Mouse (Mus musculus) retina, adult 2 months (tissue): ENCODE measurements around the gene Fank1.
A peak's percentile ranks its signal among the peaks of the same experiment; 100 is the strongest.
"Not testable (repeated sequence)": the region's sequence is repeated elsewhere in the genome, so short reads cannot be mapped to it uniquely, and the experiment has no call there.

Source experiments
- DNase-seq: peaks from one replicate; pipeline ENCODE4 v3.0.0-alpha.2; 2012; ENCODE audit warnings: low read depth, low spot score

The Fank1 gene

DNA sequence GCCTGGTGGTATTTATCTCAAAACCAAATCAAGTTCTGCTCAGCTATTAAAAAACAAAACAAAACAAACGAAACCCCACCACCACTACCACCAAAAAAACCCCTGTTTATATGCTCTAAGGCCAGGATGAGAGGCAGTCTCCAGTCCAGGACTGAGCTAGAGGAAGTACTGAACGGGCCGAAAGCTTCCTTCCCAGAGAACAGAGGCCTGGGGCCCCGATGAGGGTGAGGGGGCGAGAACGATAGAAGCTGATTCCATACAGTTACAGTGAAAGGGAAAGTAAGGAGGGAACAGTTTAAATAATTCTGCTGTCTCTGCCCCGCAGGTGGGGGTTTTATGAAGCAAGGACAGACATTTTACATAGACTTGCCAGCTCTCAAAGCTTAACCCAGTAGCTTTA lies 52.9 kb downstream of the Fank1 start:
- no peak for DNase-seq

DNA sequence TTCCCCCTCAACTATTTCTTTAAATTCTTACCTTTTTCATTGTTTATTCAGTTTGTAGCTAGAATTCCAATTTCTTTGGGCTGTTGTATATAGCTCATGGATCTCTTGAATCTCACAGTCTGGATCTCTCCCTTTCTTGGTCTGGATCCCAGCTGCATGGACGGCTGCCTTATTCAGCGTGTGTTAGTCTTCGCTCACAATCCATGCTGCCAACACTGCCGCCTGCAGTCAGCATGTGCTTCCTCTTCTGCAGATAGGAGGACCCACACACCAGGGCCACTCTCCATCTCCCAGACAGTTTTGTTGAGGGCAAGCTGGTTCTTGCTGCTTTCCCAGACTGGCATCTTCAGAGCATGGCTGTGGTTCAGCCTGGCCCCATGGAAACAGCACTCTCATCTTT lies 62.9 kb downstream of the Fank1 start:
- DNase-seq, result no peak

DNA sequence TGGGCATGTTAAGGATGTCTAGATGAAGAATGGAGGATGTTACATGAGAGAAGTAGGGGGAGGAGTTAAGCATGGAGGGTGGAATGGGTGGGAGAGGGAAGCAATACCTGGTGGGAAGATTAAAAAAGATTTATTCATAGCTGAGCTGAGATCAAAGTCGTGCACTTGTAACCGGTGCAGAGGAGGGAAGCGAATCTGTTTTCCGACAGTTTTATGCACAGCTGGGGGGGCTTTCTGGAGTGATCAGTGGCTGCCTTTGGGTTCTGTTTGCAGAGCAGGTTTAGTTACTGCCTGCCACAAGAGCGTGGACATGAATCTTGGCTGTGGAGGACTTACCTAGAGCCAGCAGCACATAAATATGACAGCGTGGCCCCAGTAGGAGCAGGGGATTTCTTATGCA lies 65.4 kb downstream of the Fank1 start:
- DNase-seq, result no peak

DNA sequence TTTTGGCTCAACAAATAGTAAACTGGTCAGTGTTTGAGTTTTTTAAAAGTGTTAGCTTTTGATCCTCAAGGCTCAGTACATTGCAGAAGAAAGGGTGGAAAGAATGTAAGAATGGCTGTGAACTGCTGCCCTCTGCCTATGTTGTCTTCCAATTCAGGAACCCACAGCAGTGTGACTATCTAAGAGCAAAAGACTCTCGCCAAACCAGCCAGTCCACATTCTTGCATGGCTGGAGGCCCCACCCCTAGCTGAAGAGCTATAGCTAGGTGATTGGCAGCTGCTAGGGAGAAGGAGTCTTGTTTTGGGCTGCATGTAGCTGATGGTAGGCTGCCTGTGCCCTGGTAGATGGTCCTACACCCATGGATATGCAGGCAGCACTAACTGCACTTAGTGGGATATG lies 70.5 kb downstream of the Fank1 start:
- DNase-seq, result no peak

DNA sequence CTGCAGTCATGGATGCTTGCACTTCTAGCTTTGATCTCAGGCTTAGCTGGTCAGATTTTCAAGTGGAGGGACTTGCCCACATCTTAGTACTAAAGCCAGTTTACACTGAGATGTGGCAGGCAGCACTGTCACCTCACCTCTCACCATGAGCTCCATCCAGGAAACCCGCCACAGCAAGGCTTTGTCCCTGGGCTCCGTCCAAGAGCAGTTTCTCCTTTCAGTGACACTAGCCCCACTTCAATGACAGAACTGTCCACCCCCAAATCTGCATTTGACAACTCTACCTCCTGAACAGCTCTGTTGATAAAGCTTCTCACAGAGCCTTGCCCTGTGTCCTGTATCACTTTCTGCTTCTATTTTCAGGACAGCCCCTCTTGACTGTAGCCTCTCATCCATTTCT lies 71.5 kb downstream of the Fank1 start:
- no peak for DNase-seq

DNA sequence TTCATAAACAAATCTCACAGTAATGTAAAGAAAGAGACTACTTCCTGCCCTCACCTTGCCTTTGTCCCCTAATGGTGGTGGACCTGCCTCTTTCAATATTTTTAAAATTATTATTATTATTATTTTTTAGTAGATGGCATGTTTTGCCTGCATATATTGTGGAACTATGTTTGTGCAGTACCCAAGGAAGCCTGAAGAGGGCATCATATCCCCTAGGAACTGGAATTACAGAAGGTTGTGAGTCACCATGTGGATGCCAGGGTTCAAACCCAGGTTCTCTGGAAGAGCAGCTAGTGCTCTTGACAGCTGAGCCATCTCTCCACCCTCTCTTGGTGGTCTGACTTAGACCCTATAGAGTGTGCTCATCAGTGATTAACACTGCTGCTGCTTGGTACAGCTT lies 74.1 kb downstream of the Fank1 start:
- DNase-seq, result no peak

DNA sequence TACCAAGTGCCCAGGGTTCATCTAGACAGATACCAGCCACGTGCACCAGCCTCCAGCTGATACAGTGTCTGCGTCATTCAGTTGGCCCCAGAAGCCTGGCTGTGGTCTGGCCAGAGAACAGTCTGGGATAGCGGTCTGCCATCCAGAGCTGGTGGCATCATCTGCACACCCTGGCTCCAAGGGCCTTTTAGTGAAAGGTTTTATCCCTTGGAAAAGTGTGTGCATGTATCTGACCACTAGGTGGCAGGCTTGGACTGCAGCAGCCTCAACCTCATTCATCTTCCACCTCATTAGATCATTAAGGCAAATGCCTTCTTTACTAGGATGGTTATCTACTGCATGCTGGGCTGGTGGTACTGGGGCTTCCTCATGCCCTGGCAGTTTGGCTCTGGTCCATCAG lies 79.6 kb downstream of the Fank1 start:
- DNase-seq, result peak; percentile 50

DNA sequence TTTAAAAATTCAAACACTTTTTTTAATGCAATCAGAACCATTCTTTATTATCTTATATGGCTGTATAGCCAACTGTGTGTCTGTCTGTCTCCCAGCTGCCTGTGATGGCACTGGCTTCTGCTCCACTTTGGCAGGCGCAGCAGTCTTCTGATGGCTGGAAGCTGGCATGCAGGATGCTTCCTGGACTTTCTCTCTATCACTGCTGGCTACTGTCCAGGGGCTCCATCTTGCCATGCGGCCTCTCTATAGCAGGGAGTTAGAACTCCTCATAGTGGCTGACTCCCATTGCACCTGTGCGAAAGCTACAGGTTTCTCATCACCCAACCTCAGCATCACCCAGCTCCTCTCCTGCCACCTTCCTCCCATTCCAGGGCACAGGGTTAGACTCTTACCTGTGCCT lies 81.8 kb downstream of the Fank1 start:
- DNase-seq, result no peak

DNA sequence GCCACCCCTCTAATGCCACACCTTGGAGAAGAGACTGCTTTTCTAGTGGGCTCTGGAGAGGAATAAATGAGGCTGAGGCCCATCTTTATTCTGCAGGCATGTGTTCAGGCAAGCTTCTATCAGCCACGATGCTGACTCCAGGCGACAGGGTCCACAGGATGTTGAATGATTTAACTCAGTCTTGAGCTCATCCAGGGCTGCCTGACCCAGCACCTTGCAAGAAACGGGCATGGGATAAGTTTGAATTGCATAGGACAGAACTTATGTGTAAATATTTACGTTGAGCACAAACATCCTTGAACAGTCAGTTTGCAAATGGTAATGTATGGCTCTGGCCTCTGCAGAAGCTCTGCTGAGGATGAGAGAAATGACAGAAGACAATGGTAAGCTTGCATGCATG lies 82.9 kb downstream of the Fank1 start:
- DNase-seq, result no peak

DNA sequence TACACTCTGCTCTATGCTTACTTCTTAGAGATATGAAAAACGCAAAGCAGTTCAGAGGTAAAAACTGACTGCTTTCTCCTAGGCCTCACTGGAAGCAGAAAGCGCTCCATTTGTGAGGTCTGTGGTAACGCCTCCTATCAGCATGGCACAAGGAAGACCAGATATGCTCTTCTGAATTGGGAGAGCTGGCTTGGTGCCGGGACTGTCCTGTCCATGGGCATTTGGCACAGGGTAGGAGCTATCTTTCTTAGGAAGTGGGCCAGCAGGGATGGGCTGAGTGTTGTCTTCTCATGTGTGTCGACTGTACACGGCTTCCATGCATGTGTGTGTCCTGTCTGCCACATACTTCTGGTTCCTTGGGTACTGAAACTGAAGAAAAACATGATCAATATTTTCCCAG lies 85.6 kb downstream of the Fank1 start:
- no peak for DNase-seq

DNA sequence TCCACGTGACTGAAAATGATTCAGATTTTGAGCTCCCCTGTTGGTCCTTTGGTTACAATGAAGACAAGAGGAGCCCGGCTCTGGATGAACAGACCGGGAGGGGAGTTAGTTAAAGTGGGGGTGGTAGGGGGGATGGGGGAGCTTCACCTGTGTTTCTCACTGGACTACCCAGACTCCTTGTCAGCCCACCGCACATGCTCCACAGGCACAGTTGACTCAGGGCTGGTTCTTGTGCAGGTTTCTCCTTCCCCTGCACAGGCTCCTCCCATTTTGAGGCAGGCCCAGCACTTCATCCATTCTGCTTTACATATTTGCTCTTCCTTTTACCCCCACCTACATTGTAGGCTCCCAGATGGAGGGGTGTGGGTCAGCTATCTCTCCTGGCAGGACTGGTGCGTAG lies 86.1 kb downstream of the Fank1 start:
- DNase-seq, result no peak

DNA sequence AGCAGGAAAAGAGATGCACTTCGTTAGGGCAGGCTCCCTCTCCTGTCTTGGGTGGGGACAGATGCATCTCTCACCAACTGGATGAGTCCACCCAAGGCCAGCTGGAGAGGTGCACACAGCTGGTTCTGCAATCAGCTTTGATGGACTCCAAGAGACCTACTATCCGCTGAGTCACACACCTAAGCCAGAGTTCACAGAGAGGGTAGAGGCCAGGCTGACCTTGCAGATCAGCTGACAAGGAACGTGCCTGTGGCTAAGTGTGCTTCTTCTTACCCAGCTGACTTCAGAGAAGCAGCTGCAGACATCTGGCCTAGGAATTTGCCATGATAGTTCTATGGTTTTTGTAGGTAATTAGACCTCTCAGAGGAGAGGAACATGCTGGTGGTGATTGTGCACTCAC lies 86.5 kb downstream of the Fank1 start:
- DNase-seq, result no peak

DNA sequence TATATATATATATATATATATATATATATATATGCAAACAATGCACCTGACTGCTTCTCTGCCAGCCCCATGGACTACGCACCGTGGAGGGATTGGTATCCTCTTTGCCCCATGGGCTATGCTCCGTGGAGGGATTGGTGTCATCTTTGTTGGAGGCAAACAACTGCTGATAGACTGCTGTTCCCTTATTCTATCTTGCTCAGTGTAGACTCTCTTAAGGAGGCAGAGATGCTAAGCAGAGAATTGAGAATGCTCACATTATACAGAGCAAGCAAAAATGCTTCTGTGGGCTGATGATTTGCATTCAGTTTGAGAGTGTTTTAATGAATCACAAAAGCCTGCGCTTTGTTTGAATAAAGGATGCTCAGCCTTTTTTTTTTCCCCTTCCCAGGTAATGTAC lies 87.0 kb downstream of the Fank1 start:
- no peak for DNase-seq

DNA sequence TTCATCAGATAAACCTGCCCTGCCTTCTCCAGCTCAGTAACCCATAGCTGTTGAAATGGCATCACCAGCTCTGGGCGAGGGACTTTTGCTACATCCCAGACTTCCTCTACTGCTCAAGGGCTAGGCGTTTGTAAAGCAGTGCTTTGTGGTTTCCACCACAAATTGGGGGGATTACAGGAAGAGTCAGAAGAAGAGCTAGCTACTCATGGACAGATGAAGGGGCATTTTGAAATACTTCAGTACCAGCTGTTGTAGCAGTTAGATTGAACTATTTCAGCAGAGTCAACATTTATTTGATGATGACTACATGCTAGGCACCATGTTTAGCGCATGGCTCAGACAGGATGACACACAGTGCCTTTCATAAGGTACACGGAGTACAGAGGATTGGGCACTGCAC lies 93.6 kb downstream of the Fank1 start:
- no peak for DNase-seq

DNA sequence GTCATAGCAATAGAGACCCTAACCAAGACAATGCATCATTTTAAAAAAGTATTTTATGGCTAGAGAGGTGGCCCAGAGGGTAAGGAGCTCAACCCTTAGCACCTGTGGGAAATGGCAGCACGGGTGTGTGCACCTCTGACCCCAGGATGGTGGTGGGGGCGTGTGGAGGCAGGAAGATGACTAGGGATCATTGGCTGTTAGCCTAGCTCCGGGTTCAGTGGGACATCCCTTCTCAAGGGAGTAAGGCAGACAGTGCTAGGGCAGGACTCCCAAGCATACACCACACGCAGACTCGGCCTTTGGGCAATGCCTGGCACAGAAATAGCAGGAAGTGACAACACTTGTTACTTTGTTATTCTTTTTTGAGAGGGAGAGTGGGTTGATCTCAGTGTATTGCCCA lies 96.0 kb downstream of the Fank1 start:
- no peak for DNase-seq

DNA sequence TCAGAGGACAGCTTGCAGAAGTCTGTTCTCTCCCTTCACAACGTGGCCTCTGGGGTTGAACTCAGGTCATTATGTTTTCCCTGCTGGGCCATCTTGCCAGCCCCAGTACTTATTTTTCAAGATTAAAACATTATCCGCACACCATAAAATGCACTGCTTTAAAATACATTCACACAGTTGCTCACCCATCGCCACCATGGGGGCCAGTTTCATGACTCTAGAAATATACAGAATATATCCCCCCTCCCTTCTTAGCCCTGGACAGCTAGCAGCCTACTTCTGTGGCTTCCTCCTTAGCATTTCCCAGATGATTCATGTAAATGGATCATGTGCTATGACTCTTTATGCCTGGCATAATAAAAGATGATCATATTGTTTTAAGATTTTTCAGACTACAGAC lies 99.5 kb downstream of the Fank1 start:
- no peak for DNase-seq

DNA sequence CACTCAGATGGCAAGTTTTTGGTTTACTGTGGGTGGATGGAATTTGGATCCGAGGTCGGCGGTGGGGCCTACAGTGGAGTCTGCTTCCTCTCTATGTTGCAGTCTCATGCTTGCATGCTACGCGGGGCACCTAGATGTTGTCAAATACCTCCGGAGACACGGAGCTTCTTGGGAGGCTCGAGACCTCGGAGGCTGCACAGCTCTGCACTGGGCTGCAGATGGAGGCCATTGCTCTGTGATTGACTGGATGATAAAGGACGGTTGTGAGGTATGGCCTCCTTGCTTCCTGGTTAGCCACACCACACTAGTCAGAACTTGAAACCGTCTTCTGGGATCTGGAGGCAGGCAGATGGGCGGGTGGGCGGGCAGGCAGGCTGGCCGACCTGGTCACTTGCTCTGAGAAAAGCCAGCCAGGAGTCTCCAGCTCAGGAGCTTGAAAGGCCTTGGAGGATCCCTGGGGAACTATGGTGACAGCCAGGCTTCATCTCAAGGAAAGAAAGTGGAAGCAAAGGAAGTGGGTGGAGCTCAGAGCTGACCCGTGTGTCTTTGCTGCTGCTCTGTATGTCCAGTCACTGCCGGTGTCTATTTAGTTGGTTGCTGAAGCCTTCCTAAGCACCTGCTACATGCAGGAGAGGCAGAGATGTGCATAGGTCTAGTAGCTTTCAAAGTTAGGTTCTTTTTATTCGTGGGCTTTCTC lies 100.1 kb downstream of the Fank1 start:
- no peak for DNase-seq

DNA sequence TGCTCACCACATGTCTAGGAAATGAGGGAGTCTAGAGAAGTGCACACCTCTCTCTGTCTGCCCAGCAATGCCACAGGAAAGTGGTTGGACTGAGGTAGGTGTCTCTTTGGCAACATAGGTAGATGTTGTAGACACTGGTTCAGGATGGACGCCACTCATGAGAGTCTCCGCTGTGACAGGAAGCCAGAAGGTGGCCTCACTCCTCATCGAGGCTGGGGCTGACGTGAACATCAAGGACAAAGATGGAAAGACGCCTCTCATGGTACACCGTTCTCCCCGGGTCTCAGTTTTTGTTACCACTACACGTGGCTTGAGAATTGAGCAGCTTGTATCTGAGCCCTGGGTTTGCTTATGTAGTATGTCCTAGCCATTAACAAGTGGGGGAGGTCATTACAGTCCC lies 103.1 kb downstream of the Fank1 start:
- DNase-seq, result no peak

DNA sequence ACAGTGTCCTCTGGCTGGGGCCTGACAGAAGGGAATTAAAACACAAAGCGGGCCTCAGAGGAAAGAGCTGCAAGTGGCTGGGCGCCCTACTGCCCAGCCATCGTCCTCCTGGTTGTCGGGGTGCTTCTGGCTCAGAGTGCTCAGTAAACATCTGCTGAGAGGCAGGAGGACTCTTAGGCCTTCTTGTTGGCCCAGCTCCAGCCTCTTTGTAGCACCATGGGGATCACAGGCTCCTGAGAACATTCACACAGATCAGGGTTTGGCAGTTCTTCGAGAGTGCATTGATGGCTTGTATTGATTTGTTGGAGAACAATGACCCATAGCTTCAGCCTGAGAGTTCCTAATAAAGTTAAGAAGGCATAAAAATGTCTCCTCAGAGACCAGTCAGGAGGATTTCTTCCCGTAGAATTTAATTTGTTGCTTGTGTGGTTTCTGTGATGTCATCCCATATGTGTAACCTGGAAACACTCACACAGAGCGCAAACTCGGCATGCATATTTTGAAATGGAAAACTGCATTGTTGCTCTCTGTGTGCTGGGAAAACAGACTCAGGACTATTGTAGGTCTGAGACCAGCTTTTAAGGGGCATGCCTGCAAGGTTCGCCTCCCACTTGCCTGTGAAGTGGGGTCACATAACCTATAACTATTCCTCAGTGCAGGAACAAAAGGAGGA lies 108.2 kb downstream of the Fank1 start:
- not testable (repeated sequence) for DNase-seq

DNA sequence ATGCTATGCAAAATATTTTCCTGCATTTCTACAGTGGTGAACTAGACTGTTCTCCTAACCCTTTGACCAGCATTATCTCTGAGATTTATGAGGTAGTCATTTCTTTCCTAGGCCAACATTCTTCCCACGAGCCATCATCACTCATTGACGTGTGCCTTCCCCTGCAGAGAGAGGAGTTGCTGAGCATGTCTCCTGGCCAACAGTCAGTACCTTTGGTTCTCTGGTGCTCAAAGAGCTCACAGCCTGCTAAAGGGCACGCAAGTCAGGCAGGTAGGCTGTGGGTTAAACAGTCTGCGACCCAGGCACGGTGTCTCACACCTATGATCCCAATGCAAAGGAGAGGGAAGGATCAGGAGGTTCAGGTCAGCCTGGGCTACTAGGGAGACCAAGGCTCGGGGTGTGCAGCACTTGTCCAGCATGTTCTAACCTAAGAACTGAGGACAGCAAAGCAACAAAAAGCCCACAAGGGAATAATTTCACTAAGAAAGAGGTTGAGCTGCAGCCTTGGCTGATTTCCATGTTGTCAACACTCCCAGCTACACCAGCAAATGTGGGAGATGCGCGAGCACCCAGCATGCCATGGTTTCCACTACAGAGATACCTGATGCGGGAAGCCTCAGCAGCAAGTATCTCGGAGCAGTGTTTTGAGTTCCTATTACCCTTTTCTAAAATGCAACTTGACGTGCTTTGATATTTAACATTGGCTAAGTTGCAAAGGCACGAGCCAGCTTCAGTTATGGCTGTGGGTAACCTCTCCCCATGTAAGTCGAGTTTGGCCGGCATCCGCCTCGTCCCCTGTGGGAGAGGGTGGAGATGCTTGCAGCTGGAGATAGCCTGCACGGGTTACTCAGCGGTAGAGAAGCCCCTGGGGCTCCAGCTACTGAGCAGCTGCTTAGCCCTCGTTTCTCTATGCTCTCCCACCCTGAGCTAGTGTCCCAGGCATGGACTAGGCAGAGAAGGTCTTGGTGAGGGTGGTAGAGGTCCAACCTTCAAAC lies 112.6 kb downstream of the Fank1 start:
- DNase-seq, result no peak

DNA sequence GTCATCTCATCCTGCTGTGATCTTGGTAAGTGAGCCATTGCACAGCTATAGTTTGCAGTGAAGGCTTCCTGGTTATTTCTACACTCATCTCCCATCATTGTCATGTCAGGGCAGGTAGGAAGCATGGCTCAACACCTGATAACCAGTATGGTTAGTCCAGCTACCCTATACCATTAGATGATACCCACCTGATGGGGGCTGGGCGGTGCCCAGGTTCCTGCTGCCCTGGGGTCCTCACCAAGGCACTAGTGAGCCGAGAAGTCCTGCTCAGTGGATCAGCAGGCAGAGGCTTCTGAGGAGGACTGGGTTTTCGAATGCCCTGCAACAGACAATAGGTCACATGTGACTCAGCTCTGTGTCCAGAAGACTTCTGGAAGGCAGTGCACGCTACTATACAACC lies 113.3 kb downstream of the Fank1 start:
- no peak for DNase-seq

DNA sequence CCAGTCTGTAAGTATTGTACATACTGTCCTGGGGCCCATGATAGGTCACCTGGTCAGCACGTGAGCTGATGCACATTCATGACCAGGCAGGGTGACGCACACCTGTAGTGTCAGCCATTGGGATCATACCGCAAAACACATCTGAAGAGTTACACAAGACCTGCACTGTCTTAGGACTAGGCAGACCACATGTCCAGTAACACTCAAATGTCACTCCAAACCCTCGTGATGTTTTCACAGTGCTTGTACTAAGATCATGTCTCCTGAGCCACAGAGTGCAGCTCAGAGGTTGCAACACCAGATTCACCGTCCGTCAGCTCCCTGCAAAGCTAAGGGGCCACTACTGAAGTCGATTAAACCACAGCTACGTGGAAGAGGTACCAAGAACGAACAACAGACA lies 114.6 kb downstream of the Fank1 start:
- DNase-seq, result no peak

DNA sequence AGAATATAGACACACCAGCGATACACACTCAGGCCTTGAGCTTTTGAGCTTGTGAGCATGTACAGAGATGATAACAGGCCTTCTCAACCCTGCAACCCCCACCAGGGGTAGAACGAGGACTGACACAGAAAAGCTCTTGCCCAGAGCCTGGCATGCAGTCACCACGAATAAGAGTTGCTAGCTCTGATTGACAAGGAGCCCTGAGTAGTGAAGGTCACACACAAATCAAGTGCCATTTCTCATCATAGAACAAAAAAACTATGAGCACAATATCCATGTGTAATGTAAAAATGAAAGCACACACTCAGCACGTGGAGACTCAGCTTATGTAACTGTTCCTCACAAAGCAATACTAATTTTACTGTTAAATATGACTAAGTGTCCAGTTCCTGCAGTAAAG lies 115.1 kb downstream of the Fank1 start:
- DNase-seq, result no peak
